Mouse (Mus musculus): Measurements from ENCODE around the gene Clcn5. TPM values are rescaled to one million over a fixed set of nuclear protein-coding genes. Genes with fewer than 3 reads are reported as not detected.

Clcn5 gene
- total RNA-seq (2023) = 6.8 and 10.5 TPM in 2 replicates

DNA sequence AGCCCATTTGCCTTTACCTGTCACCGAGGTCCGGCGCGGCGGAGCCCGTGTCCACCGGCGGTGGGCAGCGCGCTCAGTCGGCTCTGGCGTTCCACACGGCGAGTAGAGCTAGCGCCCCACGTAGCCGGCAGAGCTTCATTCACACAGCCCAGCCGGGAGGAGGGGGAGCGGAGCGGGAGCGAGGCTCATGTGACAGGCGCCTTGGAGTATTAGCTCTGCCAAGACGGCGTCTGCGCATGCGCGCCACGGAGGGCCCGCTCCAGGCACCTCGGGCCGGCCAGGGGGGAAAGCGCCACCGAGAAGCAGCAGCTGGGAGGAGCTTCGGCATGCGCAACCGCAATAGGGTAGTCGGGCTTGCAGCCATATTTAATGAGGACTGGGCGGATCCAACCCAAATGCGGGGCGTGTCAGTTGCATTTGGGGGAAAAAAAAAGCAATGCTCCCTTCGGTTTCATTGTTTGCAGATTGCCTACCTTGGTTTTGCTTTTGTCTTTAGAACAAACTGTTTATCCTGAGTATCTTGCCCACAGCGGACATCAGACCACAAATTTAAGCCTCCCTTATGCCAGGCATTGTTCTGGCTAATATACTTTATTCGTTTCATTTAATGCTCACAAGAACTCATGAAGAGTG is at the start of gene Clcn5:
TSS of gene Clcn5 (minus strand) at position 270 of the 633 bp plus-strand sequence.

Other genes with a start within 250 kb of the Clcn5 start
- gene Usp27x, start 56.5 kb upstream of the Clcn5 start, total RNA-seq (2023) = 0.34 and 0.41 TPM in 2 replicates

Data from neutrophil, adult 65 days (primary cell).